Mouse (Mus musculus): ENCODE data around the gene 5730522E02Rik.
"Not testable (repeated sequence)": the region's sequence is repeated elsewhere in the genome, so short reads cannot be mapped to it uniquely, and the experiment has no call there.

Gene 5730522E02Rik

DNA sequence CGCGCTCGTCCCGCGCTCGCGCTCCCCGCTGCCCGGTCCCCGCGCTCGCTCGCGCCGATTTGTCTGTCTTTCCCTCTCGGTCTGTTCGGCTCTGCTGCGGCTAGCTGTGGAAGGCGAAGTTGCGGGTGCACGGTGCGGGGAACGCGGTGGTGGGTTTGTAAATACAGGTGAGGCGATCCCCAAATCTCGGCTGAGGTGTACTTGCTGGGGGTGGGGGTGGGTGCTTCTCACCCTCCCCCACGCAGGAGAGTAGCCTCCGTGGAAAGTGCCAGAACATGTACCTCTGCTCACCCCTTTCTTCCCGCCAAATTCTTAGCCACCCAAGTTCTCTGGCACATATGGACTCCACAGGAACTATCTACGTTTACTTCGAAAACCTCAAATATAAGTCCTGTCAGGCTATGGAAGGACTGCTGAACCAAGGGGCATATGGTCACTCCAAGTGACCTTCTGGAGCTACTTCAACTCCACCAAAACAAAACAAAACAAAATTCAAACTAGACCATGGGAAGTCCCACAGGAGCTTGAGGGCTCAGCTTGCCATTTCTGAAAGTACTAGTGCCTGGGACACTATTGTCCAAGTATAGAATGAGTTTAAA, at the start of gene 5730522E02Rik:
5730522E02Rik (minus strand) TSS at position 182 of the 599 bp plus-strand sequence.
- DNase-seq (ENCODE audit: low spot score in 2 of 2): no peak

DNA sequence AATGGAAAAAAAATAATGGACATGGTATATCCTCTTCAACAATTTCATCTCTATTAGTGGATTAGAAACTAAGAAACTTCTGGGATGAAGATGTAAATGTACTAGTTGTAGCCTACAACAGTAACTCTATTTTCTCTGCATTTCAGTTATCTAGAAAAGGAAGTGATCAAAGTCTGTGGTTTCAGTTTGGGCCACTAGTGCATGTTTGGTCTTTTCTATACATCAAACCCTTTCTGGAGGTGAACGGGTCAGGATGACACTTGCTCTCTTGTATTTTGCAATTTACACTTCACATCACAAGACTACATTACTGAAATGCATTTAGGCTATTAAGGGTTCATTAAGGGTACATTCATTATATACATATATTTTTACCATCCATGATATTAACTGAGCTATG, 26.0 kb upstream of the 5730522E02Rik start:
- no peak for DNase-seq (ENCODE audit: low spot score in 2 of 2)

DNA sequence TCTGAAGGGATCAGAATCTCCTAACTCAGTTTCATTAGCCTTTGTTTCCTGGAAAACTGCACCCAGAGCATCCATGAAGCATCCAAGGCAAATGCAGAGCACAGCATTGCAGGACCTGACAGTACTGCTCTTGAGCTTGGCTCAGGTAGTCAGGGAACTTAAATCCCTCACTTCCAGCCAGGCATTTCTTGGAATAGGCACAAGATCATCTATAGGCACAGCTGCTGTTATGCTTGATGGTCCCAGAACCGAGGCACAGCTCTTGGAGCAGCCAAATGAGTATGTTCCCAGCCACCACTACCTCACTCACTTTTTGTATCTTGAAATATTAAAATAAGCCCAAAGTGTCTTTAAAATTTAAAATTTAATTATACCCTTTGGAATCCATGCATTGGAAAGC, 19.3 kb upstream of the 5730522E02Rik start:
- DNase-seq (ENCODE audit: low spot score in 2 of 2): no peak

DNA sequence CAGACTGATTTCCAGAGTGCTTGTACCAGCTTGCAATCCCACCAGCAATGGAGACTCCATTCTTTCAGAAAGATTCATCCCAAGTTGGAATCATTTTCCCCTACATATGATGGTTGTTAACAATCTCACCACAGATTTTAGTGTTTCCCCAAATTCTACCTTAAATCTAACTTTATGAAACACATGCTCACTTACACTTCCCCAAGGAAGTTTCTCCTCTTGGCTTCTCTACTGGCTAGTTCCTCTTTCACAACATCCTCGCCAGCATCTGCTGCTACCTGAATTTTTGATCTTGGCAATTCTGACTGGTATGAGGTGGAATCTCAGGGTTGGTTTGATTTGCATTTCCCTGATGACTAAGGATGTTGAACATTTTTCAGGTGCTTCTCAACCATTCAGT, 3.1 kb upstream of the 5730522E02Rik start:
- DNase-seq (ENCODE audit: low spot score in 2 of 2): not testable (repeated sequence)

DNA sequence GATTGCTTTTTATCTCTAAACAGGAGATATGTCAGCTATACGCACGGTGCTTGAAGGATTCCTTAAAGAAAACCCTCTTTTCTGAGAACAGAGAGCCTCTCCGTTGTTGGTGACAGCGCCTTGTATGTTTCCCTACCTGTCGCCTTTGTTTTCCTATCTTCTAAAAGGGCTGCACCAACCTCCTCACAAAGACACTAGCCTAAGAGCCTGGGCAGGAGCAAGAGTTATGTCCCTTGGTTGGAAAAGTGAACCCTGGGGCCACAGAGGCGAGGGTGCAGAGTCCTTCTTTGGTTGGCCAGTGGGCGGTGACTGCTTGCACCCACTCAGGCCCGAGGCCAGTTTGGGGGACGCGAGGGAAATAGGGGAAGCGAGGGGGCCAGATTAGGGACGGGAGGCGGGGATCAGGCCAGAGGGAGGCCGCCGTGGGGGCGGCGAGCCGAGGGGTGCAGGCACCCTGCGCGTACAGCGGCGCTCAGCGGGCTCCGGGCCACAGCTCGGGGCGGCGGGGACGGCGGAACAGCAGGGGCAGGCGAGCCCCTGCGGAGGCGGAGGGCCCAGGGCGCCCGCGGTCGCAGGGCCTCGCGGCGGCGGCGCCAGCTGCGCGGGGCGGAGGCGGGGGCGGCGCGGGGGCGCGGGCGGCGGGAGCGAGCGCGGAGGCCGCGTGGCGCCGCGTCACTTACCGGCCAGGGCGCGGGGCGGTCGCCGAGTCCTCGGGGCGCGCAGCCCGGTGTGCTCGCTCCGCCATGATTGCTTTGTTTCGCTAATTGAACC, 567 bp downstream of the 5730522E02Rik start:
- DNase-seq (ENCODE audit: low spot score in 2 of 2): peak in 1 of 2 experiments; percentile 4

DNA sequence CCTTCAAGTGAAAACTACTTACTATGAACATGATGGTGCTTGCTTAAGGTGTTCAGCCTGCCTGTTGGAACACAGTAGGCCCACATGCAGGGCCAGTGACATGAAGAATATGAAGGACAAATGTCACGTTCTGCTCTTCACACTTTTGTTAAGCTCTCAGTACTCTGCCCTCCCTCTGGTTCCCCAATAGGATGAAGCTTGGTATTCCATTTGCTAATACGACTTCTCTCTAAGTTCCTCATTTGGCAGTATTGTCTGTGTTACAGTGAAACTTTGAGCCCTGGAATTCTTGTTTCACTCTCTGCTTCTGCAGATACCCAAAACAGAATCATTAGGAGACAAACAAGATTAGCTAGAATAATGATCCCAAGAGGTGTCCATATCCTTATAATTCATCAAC, 7.1 kb downstream of the 5730522E02Rik start:
- DNase-seq (ENCODE audit: low spot score in 2 of 2): no peak

DNA sequence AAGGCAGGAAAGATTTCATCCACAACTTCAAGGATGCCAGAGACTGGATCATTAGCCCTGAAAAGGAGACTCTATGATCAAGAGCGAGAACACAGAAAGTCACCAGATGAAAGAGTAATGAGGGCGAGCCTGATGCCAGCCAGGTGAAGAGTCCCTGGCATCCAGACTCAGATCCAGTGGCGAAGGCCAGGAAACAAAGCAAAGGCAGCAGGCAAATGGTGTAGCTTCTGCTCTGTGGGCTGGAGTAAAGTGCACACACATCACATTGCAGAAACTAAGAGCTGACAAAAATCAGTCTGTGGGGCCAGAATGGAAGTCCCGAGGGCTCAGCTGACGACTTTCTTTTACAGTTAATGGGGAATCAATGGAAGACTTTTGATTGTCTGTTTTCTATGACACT, 7.7 kb downstream of the 5730522E02Rik start:
- DNase-seq (ENCODE audit: low spot score in 2 of 2): no peak

DNA sequence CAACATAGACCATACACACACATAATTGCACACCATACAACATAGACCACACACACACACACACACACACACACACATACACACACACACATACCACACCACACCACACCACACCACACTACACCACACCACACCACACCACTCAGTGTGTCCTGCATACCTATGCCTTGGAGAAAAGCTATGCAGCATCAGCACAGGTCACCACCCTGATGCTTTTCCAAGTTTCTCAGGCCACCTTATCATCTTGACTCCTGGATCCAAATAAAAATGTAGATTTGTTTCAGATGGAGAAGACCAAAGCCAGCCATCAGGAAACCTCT, 8.8 kb downstream of the 5730522E02Rik start:
- no peak for DNase-seq (ENCODE audit: low spot score in 2 of 2)

DNA sequence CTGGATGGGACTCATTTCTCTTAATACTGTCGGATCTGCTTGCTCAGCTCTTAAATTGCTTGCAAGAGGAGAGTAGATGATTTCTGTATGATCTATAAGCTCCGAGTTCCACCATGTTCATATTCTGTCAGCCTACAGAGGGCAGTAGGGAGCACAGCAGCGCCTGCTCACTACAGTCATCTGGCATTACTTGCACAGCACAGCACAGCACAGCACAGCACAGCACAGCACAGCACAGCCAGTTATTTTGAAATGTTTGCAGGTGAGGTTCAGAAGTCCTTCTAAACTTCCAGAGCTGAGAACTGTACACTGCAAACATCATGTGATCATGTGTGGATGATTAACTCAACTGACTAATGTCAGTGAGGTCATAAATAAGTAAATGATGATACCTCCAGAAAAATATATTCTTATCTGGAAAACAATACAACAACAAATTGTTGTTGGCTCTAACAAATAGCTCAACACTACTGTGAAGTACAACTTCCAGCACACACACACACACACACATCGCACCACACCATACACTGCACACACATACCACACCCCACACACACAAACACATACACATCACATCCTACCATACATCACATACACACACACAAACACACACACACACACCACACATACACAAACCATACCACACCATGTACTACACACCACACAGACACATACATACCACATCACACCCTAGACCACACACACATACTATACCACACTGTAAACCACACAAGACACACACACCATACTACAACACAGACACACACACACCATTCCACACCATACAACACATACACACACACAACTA, 9.4 kb downstream of the 5730522E02Rik start:
- peak; percentile 2 to 40 for DNase-seq (ENCODE audit: low spot score in 2 of 2)

DNA sequence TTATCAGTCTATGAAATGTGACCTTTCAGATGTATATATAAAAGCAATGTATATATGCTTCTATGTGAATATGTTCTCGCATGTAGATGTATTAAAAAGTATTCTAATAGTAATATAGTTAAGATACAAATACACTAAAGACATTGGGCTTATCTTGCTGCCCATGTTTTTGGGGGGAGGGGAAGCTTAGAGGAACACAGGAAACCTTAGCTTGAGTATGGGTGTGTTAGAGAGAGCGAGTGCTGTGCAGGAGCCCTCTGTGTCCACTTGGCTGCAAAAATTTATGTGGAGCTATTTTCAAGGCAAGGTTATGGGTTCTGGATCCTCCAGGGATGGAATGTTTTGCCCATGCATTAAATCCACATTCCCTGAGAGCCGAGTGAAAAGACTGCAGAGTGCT, 15.1 kb downstream of the 5730522E02Rik start:
- DNase-seq (ENCODE audit: low spot score in 2 of 2): no peak

DNA sequence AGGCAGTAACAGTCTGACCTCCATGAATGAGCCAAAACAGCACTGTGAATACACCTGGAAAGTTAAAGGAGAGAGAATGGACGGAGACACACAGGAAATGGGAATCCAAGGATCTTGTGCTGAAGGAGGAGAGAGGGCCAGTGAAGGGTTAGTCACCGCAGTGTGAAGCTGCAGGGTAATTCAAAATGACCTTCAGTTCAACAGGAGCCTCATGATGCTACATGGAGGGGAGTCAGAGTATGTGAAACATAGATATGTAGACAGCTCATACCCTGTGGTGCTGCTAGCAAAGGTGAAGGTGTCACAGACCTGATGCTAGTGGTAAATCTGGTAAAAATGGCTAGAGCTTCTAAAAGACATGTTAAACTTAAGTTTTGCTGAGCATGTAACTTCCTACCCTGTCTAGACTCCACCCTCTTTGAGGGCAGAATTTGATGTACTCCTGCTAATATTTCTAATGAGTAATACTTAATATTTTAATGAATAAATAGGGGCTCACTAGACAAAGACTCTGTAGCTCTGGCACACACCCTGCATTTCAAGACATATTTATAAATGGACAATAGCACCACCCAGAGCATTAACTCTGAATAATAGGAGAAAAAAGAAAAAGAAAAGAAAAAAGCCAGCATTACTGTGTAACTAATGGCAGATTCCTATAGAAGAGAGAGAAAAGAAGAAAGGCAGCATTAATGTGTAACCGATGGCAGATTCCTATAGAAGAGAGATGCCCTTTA, 23.2 kb downstream of the 5730522E02Rik start:
- DNase-seq (ENCODE audit: low spot score in 2 of 2): no peak

DNA sequence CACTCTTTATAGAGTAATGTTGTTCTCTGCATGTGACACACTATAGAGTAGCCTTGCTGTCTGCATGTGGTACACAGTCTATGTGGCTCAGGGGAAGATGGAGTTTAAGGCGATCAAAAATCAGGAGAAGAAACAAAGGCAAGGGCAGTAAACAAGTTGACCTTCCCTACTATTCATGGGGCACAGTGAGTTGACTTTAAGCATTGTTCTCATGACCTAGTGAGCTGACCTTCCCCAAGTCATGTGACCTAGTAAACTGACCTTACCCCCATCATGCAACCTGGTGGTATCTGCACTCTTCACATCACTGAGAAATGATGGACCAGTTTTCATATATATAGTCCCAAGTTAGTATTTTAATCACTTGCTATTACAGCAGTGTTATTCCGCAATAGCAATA, 40.0 kb downstream of the 5730522E02Rik start:
- DNase-seq (ENCODE audit: low spot score in 2 of 2): no peak

DNA sequence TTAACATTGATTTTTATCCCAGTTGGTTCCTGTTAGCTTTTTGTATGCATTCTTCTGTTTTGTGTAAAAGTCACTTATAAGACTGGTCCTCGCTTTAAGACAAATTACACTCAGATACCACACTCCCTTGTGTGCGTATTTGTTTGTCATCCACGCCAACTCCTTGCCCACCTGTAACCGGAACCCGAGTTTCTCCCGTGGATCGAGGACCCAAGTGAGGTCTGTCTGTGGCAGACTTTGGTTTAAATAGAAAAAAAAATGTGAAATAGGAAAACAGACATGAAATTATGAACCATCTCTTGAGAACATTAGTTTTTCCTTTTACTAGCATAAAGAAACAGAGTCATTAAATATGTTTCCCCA, 43.0 kb downstream of the 5730522E02Rik start:
- DNase-seq (ENCODE audit: low spot score in 2 of 2): no peak

DNA sequence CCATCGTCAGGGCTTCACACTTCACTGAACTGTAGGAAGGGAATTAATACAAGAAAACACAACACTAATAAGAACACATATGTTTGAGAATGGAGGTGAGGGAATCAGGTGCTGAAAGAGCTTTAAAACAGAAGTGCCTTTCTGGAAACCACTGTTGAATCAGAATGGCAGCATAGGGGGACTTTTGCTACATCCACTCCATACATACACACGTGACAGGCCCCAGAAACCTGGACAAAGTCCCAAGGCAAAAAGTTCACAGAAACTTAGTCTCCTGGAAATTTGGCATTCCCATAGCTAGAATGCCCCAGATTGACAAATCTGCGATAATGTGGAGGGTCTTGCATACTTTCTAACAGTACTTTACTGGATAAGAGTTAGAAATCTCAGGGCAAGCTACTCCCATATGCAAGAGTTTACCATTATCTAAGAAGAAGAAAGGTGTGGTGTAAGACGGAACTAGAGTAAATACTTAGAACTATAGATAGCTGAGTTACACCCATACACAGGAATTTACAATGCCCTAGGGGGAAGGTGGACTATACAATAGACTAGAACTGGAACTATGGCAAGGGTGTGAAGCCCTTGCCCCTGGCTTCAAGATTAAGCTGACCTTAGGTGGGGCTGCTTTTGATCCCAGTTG, 43.5 kb downstream of the 5730522E02Rik start:
- no peak for DNase-seq (ENCODE audit: low spot score in 2 of 2)

DNA sequence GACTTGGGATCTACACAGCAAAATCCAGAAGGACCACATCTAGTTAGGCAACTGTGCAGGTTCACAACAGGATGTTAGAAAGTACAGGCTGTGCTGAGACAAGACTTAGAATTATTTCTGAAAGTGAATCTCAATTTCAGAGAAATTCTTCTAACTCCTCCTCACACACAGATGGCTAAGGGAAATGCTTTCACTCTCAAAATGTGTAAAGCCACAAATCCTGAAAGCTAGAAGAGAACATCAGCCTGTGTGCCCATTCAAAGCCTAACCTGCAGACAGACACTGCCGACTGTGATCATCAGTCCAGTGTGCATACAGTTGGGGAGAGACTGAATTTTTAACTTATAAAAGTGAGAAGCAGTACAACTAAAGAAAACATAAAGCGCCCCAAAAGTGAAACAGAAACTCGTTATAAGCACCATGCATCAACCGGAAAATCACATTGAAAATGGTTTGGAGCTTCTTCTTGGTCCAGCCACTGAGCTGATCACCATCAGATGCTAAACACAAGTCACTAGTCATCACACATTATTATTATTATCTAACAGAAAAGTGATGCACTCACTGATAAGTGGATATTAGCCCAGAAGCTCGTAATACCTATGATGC, 45.8 kb downstream of the 5730522E02Rik start:
- DNase-seq (ENCODE audit: low spot score in 2 of 2): no peak

DNA sequence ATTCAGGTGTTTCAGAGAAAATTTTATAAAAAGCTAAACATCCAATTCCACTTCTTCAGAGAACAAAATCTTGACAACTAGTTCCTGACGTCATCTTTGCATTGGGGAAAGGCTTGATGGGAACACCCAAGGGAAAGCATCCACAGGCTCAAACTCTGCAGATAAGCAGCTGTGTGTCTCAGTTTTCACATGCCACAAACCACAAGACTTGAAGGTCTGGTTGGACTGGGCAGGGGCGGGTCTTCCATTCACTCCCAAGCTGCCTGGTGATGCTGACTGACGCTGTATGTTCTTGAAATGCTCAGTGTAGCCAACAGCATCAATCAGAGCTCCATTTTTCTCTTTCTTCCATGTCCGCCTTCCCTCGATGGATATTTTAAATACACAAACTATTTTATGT, 49.2 kb downstream of the 5730522E02Rik start:
- DNase-seq (ENCODE audit: low spot score in 2 of 2): no peak

DNA sequence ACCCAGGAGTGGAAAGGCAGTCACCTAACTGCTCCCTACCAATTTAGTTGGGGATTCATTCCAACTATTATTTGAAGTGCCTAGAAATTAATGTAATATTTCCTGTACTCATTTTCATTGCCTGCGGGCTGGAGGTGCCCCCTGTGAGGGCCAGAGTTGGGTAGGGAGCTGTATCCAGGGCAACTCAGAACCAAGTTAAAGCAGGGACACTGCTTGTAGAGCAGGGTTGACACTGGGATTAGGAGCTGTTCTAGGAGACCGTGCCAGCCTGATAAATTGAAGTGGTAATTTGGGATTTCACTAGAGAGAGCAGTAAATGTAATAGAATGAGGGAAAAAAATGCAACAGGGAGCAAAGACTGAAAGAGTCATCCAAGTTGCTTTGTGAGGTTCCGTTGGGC, 51.5 kb downstream of the 5730522E02Rik start:
- no peak for DNase-seq (ENCODE audit: low spot score in 2 of 2)

DNA sequence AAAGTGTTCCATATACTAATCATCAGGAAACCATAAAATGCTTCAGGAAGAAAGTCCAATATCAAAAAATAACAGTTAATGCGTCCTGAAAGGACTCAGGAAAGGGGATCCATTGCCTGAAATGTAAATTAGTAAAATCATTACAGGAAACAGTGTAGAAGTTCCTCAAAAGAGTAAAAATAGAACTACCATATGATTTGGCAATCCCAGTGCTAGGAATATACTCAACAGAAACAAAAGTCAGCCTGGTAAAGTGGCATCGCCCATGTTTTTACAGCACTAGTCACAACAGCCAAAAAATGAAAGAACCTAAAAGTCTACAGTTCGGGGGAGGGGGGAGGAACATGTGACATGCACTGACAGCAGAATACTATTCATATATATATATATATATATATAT, 70.5 kb downstream of the 5730522E02Rik start:
- DNase-seq (ENCODE audit: low spot score in 2 of 2): no peak

DNA sequence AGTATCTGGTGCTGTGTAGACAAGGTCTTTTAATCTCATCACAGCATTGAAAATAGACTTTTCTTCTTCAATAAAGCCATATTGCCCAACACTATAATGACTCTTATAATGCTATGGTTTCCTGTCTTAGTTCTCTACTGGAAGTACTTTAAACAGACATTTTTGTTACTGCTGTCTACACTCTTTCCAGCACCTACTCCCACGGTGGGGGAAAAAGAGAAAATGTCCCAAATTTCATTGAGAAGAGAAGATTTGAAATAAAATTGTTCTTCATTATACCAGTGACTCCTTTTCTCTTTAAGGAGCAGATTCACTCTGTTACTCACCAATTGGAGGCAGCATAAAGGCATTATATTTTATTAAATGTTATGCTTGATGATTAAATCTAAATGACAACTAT, 72.5 kb downstream of the 5730522E02Rik start:
- no peak for DNase-seq (ENCODE audit: low spot score in 2 of 2)

DNA sequence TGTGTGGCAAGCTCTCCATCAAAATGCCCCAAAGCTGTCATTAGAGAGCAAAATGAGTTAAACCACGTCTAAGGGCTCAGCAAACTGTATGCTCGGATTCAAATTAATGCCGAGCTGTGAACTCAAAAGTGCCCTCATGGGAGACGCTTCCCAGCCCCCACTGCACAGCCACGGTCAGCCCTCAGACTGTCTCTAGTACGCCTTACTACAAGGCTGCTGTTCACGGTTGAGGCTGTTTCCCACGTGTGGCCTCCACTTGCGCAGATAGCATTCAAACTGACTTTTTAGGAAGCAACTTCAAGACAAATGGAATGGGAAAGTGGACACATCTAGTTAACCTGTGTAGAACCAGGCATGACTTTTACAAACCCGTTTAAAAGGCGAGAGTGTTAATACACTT, 79.7 kb downstream of the 5730522E02Rik start:
- no peak for DNase-seq (ENCODE audit: low spot score in 2 of 2)

DNA sequence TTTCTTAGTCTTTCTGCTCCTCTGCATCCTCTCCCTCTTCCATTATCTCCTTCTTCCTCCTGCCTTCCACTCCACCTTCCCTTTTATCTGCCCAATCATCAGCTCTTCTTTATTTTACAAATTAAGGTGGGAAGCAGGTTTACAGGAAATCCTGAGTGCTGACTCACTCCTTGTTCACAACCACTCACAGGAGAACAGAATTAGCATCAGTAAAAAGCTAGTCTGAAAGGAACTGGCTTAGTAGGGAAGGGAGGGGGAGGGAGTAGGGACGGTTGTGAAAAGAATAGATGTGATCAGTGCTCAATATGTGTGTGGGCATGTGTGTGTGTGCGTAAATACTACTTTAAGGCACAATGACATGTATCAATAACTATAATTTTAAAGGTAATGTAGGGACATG, 81.5 kb downstream of the 5730522E02Rik start:
- no peak for DNase-seq (ENCODE audit: low spot score in 2 of 2)
